Mouse (Mus musculus) liver, adult 2 months (tissue): Measurements from ENCODE around the gene R3hcc1l.

Experiments
- CTCF ChIP-seq: fragments of 200-500 bp; IDR thresholded peaks from 2 replicates; pipeline ENCODE4 v1.5.1; 2011; ENCODE audit warnings: low read depth, low read length, control low read depth
- POLR2A ChIP-seq: fragments of 200-500 bp; IDR thresholded peaks from 2 replicates; pipeline ENCODE4 v1.6.1; 2011; ENCODE audit warnings: low read length, control low read depth; ENCODE audit not compliant: insufficient read depth; ENCODE audit errors: extremely low read depth

GRCm38 (mm10) chr19:42597286-42597685, 78.7 kb downstream of the R3hcc1l start:
- TF ChIP-seq CTCF: no peak
- no peak for TF ChIP-seq POLR2A
